Mouse (Mus musculus) thymus, adult 2 months (tissue): ENCODE results near the gene Cdk4.

Experiments used
- CTCF ChIP-seq: fragments of 200-500 bp; IDR thresholded peaks from 2 replicates; pipeline ENCODE4 v1.5.1; 2012; ENCODE audit warnings: mild to moderate bottlenecking, control low read depth, low read length, moderate library complexity, borderline replicate concordance; ENCODE audit not compliant: control insufficient read depth, poor library complexity, insufficient read depth; ENCODE audit errors: extremely low read depth
- POLR2A ChIP-seq: fragments of 200-500 bp; IDR thresholded peaks from 2 replicates; pipeline ENCODE4 v1.6.1; 2012; ENCODE audit warnings: mild to moderate bottlenecking, low read length, control low read depth, moderate library complexity; ENCODE audit not compliant: control insufficient read depth, poor library complexity, insufficient read depth; ENCODE audit errors: extremely low read depth

GRCm38 (mm10) chr10:127033301-127033741 lies 30.0 kb upstream of the Cdk4 start:
- no peak for TF ChIP-seq CTCF
- TF ChIP-seq POLR2A = no peak
